Mouse (Mus musculus) kidney, adult 18-20 months (tissue): ENCODE measurements around the gene Slc39a8.

Source experiments
- DNase-seq: peaks from one replicate; pipeline ENCODE4 v3.0.0; 2021

The Slc39a8 gene

DNA sequence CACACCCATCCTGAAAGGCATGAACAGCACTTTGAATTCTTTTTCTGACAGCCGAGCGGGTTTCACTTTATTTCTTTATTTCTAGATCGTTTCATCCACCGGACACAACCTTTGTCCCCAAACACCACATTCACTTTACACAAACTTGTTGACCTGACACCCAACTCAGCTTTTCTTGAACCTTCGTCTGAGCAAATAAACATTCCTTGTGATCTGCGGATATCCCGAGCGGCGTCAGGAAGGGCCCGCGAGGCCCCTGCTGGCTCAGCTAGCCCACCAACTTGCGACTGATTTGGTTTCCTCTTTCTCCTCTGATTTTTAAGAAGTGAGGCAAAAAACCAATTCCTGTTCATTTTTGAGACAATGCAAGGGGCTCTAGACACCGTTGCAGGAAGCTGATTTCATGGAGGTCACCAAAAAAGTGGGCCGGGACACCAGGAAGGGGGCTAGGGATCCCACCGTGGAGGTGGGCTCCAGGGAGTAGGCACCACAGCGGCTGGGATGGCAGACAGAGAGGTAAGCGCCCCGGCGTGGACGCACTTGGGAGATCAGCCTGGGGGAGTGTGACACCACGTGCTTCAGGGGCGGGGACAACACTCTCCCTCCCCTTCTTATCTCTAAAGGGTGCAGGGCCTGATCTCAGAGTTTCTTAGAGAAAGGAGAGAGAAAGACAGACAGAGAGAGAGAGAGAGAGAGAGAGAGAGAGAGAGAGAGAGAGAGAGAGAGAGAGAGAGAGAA, at the start of gene Slc39a8:
Slc39a8 (plus strand) TSS at position 264 of the 738 bp plus-strand sequence.
- peak; percentile 84 for DNase-seq

DNA sequence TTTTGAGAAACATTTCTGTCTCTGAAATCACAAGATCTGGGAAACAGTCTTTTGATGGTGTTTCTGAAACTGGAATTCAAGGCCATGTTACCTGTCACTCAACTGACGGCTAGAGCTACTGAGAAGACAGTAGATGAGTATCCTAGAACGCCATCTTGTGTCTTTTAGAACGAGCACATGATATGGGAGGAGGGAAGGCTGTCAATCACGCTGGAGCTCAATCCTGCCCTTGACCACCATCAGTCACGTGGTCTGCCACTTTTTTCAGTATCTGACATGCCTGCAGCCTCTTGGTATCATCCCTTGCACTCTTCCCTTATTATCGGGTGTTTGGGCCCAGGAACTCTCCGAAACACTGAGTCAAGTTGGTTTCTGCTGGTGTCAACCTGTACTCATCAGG, 40.0 kb upstream of the Slc39a8 start:
- DNase-seq = no peak

DNA sequence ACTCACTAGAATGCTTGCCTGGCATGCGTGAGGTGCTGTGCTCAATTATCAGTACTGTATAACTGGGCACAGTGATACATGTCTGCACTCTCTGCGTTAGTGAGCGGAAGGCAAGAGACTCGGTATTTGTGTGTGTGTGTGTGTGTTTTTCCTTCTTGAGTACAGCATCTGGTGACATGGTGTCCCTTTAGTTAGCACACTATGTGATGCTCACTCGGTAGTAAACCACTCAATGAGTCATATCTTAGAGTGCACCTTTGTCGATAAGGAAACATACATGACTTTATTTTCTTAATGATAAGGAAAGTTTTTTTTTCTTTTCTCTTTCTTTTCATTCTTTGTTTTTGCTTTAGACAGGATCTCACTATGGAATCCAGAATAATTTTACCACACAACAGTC, 29.0 kb upstream of the Slc39a8 start:
- DNase-seq = no peak

DNA sequence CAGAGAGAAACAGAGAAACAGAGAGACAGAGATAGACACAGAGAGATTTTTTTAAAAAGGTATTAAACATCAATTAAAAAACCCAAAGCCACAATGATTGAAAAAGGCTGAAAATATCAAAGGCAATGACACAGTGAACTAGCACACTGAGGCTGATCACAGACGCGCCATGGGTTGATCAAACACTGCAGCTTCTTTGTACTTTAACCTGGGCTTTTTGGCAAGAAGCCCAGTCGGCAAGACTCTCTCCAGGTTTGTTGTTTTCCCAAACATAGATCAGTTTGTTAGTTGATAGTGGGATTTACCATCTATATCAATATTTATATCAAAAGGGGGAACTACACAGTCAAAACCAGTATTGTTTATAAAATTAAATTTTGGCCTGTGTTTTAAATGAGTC, 26.8 kb upstream of the Slc39a8 start:
- peak; percentile 19 for DNase-seq

DNA sequence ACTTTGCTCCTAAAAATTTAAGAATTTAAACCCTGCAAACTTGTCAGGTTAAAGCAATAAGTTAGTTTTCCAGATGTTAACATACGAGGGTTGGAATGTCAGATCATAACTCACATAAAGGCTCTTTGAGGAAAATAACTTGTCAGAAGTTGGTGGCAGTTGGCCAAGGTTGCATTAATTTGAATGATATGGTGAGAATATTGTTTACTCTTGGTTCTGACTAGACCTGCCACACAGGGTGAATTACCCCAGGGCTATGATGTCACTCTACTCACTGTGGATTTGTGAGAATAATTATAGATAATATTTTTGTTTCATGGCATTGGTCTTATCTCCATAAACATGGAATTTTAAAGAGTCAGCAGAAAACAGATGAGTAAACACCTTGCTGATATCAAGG, 26.4 kb upstream of the Slc39a8 start:
- no peak for DNase-seq

DNA sequence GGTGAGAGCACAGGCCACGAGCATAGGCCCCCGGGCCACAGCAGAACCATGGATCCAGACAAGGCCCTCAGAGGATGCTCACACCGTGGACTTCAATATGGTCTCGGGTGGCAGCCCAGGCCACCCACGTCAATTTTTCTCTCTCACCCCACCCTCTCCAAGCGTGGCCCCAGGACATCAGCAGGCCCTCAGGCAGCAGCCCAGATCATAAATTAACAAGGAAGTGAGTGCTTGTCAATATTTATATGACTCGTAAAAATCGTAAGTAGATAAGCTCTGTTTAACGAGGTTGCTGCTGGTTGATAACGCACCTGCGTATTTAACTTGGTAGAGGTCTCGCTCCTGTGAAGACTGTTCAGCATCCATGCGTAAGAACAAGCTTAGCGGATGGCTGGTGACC, 10.4 kb upstream of the Slc39a8 start:
- no peak for DNase-seq

DNA sequence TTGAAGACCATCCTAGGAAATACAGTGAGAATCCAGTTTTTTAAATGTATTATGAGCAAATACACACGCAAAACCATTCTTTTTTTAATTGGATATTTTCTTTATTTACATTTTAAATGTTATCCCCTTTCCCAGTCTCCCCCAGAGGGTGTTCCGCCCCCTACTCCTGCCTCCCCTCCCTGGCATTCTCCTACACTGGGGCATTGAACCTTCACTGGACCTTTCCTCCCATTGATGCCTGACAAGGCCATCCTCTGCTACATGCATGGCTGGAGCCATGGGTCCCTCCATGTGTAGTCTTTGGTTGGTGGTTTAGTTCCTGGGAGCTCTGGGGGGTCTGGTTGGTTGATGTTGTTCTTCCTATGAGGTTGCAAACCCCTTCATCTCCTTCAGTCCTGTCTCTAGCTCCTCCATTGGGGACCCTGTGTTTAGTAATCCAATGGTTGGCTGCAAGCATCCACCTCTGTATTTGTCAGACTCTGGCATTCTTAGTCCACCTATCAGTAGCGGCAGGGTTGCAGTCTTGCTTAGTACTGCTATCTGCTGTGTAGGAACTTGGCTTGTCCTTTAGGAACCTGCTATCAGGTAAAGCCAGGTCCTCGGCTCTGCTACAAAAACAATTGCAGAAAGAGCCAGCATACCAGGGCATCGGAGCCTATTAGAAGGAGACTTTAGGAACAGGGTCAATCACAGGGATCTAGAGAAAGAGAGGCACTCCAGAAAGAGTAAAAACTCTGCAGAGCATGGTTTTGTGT, 8.9 kb upstream of the Slc39a8 start:
- no peak for DNase-seq

DNA sequence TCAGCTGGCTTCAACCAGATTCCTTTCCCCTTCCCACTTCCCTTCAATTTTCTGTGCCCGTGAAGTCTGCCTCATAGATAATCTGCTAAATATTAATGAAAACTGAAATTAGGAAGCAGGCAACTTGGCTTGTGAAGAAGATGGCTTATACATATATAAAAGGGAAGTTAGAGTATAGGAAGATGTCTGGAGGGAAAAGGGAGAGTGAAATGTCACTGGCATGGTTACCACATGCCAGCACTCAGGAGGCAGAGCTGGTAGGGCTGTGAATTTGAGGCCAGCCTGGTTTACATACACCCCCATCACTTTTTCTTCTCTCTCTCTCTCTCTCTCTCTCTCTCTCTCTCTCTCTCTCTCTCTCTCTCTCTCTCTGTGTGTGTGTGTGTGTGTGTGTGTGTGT, 8.0 kb upstream of the Slc39a8 start:
- DNase-seq = no peak

DNA sequence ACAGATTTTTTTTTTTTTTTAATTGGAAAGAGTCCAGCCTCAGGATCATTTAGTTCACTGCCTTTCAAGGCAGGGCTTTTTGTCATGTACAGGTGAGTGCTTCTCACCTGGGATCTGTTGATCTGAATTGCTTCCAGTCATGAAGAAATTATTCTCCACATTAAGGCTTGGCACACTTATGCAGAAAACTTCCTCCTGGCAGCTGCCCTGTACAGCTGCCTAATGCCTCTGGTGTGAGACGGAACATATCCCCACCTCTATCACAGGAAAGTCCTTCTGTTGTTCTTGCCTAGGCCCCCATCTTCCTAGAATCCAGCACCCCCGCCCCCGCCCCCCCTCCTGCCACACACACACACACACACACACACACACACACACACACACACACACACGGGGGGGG, 643 bp upstream of the Slc39a8 start:
- DNase-seq = peak; percentile 28

DNA sequence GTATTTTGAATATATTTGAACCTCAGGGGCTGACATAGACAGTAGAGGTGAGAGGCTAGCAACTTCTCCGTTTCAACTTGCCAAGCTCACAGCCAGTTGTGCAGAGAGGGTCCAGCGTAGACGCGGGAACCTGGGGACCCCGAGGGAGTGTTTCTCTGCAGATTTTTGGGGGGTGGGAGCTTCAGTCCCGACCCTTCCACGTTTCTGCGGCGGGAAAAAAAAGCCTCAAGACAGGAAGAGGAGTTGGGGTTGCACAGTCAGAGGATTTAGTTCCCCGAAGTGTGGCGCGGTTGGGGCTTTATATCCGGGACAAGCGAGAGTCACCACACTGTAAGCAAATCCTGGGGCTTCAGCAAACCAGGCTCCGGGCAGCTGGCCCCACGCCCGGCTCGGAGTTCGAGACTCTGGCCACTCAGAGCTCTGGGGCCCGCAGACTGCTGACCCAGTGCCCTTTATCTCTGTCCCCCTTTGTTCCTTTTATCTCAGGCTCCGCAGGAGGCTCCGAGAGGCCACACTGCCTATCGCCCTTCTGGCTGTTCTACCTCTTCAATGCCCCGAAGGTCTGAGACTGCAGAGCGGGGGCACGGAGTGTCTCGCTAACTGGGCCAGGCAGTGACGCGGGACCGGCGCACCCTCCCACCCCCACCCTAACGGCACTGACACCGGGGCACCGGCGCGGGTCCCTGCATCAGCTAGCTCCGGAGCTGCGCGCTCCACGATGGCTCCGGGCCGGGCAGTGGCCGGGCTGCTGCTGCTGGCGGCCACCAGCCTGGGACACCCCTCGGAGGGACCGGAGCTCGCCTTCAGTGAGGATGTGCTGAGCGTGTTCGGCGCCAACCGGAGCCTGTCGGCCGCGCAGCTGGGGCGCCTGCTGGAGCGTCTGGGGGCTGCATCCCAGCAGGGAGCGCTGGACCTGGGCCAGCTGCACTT, 940 bp downstream of the Slc39a8 start:
- peak; percentile 65 for DNase-seq

DNA sequence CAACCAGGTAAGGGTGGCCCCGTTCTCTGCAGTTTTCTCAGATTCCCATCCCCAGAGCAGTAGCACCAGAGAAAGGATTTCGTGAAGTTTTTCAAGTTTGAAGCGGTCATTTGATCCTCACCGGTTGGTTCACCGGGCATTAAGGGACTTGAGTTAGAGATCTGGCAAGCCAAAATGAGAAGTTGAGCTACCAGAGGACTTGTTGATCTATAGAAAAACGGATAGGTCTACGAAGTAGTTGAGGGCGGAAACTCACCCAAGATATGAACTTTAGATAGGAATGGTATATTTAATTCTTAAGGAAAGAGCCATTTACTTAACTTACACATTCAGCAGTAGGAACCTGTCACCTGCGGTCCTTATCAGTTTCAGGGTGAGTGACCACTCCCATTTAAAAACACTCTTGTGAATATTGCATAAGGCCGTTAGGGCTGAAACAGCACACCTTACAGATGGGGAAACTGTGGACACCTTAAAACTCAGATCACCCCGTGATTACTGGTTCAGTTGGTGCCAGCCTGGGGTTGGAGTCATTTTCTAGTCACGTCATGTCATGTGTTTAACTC, 1.7 kb downstream of the Slc39a8 start:
- no peak for DNase-seq

DNA sequence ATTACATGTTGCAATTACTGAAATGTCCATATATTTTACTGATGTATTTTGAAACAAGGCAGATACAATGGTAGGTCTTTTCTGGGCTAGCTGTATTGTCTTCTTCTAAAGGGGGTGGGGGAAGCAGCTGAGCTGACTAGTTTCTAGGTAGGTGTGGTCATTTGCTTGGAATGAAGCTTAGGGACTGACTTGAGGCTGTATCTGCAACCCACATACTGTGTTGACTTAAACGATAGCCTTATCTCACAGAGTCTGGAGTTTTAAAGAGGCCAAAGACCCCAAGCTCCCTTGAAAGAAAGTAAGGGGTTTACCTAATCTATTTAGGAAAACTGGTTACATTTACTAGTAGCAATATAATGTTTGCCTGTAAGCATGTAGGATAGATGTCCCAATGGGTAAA, 2.9 kb downstream of the Slc39a8 start:
- no peak for DNase-seq

DNA sequence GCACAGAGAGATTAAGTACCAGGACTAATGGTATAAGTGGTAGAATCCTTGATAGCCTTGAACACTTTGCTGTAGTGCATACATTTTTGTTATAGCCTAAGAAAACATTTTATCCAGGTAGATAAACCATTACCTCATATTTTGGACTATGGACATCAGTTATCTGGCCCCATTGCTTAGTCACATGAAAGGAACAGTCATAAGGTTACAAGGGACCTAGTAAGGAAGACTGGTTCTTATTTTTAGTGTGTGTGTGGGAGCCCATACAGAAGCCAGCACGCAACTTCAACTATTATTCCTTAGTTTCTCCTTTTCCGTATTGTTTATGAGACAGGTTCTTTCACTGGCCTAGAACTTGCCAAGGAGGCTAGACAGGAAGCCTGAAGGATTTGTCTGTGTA, 7.4 kb downstream of the Slc39a8 start:
- DNase-seq = no peak

DNA sequence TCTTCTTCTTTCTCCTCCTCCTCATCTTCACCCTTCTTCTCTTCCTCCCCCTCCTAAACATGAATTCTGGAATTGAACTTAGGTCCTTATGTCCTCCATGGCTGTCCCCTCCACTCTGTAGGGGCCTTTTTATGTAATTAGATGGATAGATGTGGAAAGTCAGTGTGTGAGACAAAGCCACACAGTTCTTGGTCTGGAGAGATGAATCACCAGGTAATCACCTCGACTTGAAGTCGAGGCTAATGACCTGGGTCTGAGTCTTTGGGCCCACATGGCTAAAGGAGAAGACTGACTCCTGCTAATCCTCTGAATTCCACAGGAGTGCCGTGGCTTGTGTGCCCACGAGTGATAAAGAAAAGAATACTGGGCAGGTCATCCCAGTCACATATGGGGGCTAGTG, 7.8 kb downstream of the Slc39a8 start:
- no peak for DNase-seq

DNA sequence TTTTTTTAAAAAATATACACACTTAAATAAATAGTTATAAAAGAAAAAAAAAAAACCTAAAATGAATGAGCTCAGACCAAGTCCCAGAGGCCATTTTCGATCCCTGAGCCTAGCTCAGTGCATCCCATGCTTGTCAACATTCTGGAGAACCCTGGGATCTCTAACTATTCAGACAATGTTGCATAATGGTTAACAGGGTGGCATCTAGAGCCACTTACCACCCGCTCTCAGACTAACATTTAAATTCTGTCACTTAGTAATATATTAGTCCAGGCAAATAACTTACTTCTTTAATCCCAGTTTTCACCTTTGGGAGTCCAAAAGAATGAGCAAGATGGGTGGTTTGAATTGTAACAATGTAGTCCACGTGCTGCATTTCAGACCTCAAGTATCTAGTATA, 9.9 kb downstream of the Slc39a8 start:
- DNase-seq = no peak

DNA sequence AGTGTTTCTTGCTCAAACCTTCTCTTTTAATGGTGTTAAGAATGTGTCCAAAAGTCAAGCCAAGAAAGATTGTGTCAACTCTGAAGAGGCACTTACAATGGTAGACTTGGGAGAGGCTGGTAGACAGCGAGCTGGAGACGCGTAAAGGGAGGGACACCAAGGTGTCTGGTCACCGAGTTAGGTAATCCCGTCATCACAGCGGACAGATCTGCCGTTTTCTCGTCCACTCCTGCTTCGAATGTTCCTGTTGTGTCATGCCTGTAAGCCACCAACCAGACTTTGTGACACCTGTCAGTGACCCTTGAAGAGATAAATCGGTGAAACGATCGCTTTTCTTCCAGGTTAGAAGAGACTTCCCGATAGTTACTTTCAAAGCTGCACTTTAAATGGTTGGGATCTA, 14.5 kb downstream of the Slc39a8 start:
- DNase-seq = no peak

DNA sequence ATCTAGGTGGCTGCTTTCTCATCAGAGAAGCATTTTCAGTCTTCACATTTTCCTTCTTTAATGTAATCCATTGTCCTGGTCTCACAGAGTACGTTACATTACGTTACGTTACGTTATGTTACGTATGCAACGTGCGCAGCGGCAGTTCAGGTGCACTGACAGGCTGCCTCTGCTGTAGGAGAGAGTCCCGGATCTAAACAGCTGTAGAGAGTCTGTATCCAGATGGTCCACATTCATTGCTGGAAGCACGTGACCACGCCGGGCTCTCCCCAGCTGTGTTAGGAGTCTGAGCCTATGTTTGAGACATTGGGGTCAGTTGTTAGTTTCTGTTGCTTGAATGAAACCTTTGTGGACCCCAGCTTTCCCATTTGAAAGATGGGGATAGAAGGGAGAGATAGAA, 15.1 kb downstream of the Slc39a8 start:
- DNase-seq = no peak

DNA sequence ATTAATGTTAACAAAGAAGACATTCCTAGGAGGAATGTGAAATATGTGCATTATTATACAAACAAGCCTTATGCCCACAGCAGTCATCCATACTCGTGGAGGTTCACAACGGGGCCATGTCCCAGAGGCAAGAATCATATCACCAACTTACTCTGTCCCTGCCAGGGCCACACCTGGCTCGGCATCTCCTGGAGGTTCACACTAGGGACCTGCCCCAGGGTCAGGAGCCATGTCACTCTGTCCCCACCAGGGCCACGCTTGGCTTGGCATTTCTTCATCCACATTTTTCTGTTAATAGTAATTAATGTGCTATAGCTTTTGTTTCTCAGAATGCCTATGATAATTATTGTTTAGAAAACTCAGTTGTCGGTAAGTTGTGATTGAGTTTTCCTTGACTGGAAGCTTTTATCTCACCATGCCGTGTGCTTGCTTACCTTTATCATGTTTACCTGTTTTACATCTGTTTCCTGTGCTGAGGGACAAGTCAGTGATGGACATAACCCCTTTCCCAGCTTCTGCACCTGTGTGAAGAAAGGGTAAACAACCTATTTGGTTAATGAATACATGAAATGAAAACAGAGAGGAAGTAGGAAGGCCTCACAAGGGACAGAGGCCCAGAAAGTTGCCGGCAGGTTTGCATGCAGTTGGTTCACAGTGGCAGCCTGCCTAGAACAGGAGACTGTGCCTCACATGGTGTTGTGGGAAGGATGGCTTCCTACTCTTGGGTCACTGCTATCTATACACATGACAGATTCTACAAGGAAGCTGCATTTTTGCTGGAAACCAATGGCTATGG, 16.8 kb downstream of the Slc39a8 start:
- DNase-seq = peak; percentile 27

DNA sequence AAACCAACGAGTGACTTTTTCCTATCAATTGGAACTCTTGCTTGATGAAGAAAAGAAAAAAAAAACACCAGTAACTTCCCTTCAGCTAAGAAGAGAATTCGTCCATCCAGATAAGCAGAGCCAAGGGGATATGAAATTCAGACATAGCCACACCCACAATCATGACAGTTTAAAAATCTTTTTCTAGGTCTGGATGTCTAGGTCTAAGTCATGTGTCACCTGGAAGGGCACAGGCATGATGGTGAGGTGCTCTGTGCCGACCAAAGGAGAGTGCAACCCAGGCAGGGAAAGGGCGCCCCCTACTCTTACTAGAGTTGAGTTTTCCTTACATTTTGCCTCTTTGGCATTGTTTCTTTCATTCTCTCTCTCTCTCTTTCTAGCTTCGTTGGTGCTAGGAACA, 18.1 kb downstream of the Slc39a8 start:
- DNase-seq = no peak

DNA sequence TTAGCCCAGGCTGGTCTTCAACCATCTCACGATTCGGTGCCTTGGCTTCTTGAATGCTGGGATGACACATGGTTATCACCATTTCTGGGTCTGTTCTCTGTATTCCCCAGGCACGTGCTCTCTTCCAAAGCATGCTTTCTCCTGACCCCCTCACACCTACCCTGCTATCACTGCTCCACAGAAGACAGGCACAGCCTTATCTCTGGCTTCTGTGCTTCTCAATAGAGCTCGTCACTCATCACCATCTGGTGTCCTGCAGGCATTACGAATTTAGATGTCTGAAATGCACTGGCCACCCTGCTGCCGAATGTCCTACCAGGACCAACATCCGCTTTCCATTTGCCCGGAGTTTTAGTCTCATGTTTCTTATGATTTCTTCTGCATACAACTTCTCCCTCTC, 18.6 kb downstream of the Slc39a8 start:
- no peak for DNase-seq

DNA sequence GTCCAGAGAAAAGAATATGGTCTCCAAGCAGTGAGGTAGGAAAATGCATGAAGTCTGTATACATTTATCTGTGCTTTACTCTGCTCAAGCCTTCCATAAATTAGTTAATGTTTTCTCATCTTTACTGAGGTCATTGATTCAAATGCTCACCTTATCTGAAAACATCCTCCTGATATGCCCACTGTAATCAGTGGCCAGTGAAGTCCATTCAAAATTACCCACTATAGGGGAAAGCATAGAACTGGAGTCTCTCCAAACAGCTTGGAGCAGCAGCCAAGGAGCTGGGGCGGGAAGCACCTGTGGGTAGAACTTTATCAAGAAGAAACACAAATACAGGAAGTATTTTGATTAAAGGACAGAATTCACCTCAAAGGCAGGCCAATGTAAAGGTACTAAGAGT, 19.8 kb downstream of the Slc39a8 start:
- no peak for DNase-seq

DNA sequence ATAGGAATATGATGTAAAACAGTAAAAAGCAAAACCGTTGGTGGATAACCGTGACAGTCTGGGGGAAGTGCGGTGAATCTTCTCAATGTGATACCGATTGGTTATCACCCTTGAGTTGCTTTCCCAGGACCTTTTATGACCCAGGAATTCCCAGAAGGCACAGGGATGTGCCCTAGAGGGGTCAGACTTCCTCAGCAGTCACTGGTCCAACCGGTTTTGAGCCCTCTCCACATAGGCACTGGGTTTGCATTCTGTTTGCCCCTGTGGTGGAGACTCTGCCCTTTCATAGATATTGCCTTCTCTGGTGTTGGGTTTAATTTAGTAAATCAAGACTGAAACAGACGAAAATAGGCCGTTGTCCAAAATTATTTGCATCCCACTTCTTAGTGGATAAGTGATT, 20.8 kb downstream of the Slc39a8 start:
- DNase-seq = no peak
